Mouse (Mus musculus) embryo, embryonic 9.5 days (tissue): ENCODE measurements around the gene Eya2.
"Not testable (repeated sequence)": the region's sequence is repeated elsewhere in the genome, so short reads cannot be mapped to it uniquely, and the experiment has no call there.

Experiments
- DNase-seq: peaks from one replicate; pipeline ENCODE4 v3.0.0-alpha.2; 2017; ENCODE audit errors: extremely low spot score

Eya2 gene

DNA sequence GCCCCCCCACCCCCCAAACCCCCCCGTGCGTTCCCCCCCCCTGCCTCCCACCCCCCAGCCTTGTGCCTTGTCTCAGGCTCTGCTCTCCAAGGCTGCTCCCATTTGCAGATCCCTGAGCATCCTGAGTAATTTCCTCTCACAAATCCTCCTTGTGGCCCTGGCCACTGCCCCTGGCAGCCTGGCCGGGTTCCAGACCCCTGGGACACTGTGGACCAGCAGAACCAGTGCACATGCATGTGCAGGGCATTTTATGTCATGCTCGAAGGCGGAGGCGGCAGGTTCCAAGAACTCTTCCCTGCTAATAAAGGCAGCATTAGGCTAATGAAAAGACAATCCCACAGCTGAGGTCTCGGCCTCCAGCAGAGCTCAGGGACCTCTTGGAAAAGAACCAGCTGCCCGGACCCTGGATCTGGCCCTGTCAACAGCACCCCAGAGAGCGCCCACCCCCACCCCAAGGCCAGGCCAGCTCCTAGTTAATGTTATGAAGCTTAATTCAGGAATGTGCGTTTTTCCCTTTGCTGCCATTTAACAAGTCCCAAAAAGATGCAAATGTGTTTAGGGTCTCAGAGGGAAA lies 174.6 kb downstream of the Eya2 start:
- no peak for DNase-seq

DNA sequence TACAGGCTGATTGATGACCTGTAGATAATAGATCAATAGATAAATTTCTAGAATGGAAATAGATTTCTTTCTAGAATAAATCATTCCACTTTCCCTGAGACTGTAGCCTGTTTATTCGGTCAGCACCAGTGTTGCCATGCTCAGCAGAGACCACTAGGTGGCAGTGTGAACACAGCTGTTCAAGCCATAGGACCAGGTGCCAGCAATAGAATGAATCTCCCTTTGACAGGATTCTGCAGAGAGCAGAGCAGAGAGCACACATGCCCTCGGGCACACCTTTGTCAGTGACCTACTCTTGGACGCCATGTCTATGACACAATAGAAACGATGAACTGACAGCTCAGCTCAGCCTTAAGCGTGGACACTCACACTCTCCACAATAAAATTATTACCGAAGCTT lies 184.1 kb downstream of the Eya2 start:
- DNase-seq: peak; percentile 78

DNA sequence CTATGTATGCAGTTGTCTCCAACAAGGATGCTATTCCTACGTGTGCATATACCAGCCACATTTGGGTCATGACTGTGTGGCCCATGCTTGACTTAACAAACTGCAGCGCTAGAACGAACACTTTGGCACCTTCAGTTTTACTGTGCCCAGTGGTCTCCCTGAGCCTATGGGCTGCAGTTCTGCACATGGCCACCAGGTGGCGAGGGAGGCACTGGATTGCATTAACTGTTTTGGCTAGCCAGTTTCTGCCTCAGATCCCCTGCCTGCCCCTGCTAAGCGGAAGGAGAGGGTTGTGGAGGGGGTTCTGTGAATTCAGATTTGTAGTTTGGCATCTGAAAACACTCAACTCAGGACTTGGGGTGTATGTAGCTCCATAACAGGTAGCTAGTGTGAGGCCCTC lies 187.5 kb downstream of the Eya2 start:
- peak; percentile 80 for DNase-seq

DNA sequence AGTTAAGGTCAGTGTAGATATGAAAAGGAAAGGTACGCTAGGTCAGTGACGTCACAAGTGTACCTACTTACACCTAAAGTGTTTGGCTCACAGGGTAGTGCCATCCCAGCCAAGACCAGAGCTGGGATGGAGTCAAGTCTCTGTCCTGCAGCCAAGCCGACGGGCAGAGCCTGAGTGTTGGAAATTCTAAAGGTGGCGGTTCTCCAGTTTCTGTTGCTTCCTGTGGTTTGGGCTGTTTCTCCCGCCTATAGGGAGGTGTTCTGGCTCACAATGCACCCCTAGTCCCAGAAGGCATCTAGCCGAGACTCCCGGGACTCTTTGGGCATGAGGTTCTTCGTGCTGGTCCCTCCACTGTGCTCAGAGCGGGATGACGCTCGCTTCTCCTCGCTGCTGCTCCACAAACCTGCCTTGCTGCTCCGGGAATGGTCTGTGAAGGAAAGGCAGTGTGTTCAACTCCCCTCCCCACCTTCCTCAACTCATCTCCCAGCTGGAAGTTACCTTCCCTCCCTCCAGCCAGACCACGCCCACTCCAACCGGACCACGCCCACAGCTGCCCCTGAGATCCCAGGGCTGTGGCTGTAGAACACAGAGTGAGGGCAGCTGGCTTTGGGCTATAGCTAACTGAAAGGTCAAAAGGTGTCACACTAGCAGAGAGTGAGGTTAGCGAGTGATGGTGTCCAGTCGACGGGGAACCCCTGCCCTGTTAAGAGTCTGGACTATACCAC lies 190.6 kb downstream of the Eya2 start:
- DNase-seq: no peak

DNA sequence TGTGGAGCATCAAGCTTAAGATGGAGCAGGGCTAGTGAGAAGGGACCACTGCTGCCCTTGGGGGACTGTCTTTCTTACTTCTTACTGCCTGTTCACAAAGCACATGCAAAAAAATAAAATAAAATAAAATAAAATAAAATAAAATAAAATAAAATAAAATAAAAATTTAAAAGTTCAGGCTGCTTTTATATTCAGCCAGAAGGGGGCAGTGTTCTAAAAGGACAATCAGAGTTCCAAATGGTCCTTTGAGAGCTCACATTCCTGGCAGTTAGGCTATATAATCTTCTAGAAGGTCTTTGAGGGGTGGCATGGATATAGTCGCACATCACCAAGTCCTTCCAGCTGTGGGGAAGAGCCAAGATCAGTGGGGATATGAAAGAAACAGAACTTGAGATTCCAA lies 191.6 kb downstream of the Eya2 start:
- DNase-seq: no peak

DNA sequence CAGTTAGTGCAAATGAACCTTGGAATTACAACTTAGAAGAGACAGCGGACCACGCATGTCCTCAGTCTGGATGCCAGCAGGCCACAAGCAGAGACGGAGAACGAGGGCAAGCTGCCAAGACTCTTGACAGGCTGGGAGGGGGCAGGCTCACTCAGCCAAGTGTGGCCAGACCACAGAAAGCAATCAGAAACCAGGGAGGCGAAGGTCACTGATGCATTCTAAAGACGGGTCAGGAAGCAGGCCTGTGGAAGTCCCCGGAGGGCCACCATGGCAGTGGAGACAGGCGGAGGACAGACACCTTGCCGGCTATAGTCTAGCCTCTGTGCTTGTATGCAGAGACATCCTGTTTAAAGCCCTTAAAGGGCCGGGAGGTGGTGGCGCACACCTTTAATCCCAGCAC lies 193.2 kb downstream of the Eya2 start:
- no peak for DNase-seq

DNA sequence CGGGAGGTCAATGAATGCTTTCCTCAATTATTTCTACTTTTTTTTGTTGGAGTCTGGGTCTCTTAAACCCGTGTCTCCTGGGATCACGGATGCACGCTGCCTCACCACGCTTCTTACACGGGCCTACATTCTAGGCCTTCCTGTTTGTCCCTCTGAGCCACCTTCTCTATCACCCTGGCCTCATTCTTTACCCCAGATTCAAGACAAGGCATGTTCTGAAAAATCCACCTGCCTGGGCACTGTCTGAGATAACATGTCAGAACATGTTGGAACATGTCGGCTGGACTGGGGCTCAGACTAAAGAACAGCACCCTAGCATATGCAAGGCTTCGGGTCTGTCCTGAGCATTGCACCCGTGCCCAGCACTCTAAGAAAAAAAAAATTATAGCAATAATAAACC lies 194.0 kb downstream of the Eya2 start:
- DNase-seq: no peak

DNA sequence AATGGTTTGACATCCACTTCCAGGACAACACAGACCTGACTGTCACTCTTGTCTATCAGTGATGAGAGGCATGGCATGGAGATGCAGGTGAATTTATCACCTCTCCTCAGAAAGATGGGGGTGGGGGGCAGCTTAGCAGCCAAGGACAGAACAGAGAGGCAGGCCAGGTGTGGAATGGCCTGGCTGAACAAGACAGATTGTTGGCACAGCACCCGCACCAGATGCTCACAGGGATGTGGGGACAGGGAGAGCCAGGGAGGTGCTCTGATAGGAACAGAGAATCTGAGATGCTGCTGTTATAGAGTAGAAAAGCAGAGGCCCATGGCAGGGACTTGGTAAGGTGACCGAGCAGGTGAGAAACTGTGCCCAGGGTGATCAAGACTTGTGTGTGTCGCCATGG lies 194.8 kb downstream of the Eya2 start:
- no peak for DNase-seq

DNA sequence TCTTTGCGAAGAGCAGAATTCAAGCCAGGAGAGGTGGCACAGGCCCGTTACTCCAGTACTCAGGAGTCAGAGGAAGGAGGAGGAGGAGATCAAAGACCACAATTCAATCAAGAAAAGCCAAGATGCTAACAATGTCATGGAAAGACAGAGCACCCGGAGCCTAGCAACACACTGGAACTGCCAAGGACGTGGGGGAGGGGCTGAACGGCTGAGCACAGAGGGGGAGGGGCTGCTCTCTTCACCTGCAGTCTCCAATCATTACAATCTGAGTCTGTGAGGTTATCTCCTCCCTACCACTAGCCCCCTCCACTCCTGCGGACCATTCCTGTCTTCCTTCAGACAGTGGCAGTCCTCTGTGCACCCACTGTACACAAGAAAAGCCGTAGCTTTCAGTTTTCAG lies 196.2 kb downstream of the Eya2 start:
- no peak for DNase-seq

DNA sequence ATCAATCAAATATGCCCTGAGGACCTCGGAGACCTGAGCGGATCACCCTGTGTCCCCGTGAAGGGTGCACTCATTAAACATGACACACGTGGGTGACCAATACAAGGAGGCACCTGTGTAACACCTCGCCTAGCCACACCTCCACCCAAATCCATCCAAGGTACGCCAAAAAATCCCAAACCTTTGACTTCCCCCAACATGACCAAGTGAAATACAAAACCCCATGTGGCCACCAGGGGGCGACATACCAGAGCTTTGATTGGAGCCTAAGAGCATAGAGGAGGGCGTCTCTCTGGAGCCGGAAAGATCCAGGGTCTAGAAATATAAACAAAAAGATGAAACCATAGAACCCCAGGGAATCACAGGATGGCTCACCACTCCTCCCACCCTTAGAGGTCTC lies 196.8 kb downstream of the Eya2 start:
- DNase-seq: peak; percentile 46

DNA sequence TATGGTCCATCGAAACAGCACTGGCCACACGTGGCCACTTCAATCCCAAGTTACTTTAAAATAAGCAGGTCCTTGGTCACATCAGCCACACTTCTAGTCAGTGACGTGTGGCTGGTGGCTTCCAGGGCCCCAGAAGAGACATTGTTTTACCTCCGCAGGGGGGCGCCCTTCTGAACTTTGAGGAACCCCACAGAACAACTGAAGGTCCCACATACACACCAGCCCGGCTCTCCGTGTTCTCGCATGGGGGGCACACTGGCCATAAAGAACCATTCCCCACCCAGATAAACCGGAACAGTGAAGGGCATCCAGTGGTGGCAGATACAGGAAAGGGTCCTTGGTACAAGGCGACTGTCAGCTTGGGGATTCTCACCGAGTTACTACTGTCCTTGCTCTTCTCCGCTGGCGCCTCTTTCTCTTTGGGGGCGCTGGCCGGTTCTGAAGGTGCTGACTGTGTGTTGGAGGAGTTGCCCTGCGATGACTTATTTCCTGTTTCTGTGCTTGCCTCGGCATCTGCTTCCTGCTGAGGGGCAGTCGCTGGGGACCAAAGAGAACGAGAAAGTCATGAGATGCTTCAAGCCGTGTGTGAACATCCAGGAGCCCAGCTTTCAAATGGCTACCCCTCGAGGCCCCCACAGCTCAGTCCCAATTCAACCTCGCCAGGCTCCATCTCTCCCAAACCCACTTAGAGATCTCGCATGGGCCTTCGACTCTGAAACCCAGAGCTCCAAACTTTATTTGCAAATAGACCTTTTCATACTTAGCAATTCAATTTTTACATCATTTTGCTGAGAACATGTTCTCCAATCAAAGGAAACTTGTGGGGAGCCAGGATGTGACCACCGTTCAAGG lies 197.8 kb downstream of the Eya2 start:
- no peak for DNase-seq

DNA sequence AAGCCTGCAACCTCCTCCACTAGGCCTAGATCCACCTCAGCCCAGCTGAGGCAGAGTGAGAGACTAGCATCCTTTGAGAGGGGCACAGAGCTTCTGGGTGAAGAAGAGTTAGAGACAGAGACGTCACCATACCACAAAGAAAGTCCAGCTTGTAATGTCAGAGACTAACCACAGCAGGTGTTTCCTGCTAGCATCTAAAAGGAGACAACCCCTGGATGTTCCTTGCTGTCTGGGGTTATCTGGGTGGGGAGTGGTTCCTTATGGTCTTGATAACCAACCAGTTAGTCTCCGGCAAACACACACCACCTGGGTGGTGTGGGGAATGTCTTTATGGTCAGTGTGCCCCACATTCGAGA lies 198.4 kb downstream of the Eya2 start:
- DNase-seq: no peak

DNA sequence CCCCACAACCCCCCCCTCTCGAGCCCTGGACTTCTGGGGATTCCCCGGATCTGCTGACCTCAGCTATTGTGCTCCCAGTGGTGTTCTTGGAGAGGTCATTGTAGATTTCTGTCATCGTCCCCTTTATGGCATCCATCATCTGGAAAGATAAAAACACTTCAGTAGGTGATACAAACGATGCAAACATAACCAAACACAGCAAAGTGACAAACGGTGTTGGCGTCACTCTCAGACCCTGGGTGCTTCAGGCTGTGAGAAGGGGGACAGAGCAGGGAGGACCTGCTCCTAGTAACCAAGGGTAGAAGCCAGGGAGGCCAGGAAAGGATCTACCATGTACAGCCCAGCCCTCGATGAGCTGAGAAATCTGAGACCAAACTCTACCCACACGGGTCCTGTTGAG lies 203.0 kb downstream of the Eya2 start:
- no peak for DNase-seq

DNA sequence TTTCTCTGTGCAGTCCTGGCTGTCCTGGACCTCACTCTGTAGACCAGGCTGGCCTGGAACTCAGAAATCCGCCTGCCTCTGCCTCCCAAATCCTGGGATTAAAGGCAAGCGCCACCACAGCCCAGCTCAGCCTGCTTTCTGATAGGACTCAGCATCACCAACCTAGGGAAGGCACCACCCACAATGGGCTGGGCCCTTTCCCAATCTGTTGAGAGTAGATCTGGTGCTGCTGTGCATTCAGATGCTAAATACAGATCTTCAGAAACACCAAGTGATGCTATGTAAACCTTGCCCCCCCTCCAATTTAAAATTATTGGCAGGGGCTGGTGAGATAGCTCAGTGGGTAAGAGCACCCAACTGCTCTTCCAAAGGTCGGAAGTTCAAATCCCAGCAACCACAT lies 205.3 kb downstream of the Eya2 start:
- not testable (repeated sequence) for DNase-seq

DNA sequence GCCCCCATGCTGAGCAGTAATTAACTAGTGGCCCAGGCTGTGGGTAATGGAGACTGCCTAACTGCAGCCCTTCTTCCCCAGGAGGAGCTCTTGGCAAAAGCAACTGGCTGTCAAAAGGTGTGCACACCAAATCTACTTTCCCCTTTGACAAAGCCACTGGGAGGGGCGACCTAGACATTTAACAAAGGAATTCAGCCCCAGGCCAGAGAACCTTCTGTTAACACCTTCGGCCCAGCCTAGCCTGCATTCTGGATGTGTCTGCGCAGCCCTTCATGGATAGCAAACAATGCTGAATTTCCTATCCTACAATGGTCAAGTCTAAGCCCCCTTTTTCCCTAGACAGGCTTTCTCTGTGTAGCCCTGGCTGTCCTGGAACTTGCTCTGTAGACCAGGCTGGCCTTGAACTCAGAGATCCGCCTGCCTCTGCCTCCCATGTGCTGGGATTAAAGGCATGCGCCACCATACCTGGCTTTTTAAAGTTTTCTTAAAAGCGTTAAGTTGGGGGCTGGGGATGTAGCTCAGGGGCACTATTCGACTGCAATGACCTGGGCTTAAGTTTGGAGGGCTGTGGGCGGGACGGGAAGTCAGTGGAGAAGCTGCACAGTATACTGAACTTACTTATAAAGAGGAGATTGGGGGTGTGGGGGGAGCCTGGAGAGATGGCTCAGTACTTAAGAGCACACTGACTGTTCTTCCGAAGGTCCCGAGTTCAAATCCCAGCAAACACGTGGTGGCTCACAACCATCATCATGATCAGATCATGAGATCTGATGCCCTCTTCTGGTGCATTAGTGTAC lies 213.5 kb downstream of the Eya2 start:
- no peak for DNase-seq

DNA sequence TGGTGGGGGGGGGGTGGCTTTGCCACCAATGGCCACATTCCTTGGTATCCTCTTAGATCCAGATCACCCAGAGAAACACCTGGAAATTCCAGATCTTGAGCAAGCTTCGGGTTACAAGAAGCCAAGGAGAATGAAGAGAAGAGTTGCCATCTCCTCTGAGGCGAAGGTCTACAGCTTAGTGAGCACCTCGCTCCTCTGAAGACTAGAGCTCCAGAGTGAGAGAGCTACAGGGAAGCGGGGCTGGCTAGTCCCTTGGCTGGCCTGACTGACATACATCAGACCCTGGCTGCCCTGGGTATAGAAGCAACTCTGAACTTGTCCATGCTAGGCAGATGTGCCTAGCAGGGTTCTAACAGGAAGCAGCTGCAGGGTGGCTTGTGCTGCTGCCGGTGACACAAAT lies 214.3 kb downstream of the Eya2 start:
- no peak for DNase-seq

DNA sequence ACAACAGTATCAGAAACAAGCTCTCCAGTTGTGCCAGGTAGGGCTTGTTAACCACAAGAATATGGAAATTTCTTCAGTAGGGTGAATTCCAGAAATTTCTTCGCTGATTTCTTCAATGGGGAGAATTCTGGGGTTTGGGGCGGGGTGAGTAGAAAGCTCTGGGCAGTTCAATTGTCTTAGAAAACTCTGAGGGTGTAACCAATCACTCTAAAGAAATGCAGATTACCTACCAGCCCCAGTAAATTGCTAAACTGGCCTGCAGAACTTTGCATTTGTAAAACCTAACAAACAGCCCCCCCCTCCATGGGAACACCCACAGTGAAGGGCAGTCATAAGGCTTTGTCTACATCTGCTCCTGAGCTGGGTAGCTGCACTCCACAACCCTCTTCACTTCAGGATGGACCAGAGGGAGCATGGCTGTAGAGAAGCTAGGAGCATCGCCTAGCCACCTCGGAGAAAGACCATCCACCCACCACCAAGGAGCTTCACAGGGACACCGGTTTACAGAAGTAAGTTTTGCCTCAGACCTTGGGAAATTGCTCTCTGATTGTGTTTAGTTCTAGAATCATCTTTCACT lies 215.2 kb downstream of the Eya2 start:
- no peak for DNase-seq

DNA sequence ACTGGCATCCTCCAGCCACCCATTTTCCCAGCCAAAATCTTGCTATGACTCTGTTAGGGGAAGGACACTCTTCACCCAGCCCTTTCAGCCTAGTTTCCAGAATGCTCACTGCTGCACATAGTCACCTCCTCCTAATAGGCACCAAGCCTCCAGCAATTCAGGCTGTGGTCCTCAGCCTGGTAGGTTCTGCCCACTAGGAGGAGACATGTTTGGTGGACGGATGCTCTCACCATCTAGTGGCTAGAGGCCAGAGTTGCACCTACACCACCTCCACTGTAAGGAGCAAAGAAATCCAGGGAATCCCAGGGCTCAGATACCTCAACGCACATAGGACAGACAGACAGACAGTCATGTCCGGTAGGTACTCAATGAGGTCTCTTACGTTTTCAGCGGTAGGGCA lies 216.7 kb downstream of the Eya2 start:
- DNase-seq: no peak

DNA sequence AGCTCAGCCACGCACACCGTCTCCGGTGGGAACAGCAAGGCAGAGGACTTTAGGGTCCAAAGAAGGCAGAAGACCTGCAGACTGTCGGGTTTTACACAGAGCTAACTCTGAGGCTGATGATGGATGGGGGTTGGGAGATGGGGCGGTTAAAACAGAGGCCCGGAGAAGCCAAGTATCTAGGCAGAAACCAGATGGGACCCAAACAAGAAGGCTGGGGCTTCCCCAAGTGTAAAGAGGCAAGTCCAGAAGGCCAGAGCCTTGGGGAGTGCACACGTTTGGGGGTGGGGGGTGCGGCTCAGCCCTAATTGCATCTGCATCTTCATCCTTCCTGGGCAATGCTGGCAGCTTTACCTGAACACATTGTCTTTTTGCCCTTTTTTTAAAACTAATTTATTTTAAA lies 218.1 kb downstream of the Eya2 start:
- DNase-seq: no peak

DNA sequence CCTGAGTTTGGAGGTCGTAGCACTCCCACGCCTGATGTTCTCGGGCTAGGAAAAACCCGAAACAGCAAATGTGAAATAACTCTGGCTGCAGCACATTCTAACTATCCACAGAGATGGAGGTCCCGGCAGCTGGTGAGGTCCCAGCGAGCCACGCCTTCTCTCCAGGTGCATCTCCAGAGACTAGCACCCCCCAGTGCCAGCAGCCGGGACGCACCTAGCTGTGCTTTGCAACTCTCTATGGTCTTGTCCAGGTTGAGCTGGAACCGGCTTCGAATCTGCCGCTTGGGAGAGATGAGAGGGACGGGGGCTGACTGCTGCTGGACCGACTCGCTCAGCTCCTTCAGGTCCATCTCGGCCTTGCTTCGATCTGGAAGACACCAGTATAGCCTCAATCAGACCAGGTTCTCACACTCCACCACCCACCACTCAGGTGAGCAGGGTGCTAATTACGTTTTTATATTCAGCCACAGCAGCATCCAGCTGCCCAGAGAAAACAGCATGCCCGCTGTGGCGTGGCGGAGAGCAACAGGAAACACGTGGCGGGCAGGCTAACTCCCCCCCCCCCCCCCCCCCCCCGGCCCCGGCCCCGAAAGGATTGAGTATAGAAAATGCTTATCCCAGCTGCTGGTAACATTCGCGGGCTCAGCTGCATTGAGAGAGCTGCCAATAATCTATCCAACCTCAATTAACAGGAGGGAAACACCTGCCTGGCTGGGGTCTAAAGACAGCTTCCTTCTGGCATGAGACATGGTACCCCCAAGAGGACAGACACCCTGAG lies 220.5 kb downstream of the Eya2 start:
- DNase-seq: no peak

DNA sequence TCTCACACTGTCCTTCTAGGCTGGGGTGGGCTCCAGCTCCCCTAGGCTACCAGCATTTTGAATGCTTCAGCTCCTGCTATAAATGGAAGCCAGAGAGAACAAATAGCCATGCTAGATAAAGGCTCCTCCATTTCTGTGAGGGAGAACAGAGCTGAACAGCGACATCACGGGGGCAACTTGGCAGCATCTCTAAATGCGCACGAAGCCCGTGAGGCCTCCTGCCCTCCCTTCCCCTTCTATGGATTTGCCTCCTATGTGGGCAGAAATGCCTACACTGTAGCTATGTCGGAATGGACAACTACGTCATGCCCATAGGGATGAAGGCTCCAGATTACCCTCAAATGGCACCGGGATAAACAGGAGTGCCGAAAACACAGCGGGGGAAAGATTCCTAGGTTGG lies 222.6 kb downstream of the Eya2 start:
- DNase-seq: no peak
